Mouse (Mus musculus): Measurements from ENCODE around the gene Galnt2. TPM values are rescaled to one million over a fixed set of nuclear protein-coding genes. Genes with fewer than 3 reads are reported as not detected.

The Galnt2 gene
- polyA plus RNA-seq, 1 experiment from 2014 or later, result 46.4 TPM

GRCm38 (mm10) chr8:124317191-124317682 is 86.0 kb downstream of the Galnt2 start:
- no peaks in the 10 kb centered on the region for H3K9me3 ChIP-seq (ENCODE audit: control insufficient read depth, low read length)
- H3K4me2 ChIP-seq (ENCODE audit: low read depth, low read length), result no peak overlapping the region
- 0 out of 2 replicates have a peak, but pooled peaks cover under 1% of the 10 kb centered on the region for H3K36me3 ChIP-seq (ENCODE audit: control insufficient read depth, insufficient read depth, low read length)
- H3K4me1 ChIP-seq (replicated peaks; ENCODE audit: control insufficient read depth, insufficient read depth, low read length), result peaks cover 12% of the 10 kb centered on the region; the same call in 1 of the 2 replicates
- H3K9ac ChIP-seq (ENCODE audit: low read length), result no peak overlapping the region
- no peak for ATAC-seq (ENCODE audit: low read depth)
- H3K27ac ChIP-seq (ENCODE audit: low read length), result 0 out of 2 replicates have a peak overlapping the region, but pooled peaks have one; percentile 23
- WGBS, result 41% methylated on average over 8 of the region's 8 CpGs
- H3K4me3 ChIP-seq (ENCODE audit: low read length), result no peak overlapping the region
- H3K27me3 ChIP-seq (ENCODE audit: control insufficient read depth, insufficient read depth, low read depth, low read length), result no peaks in the 10 kb centered on the region

- peaks cover 12% of the 10 kb centered on the region; the same call in 1 of the 2 replicates for H3K4me1 ChIP-seq (replicated peaks; ENCODE audit: control insufficient read depth, insufficient read depth, low read length)
- H3K27ac ChIP-seq (ENCODE audit: low read length), result no peak overlapping the region
- no peaks in the 10 kb centered on the region for H3K9me3 ChIP-seq (ENCODE audit: control insufficient read depth, low read length)
- no peak overlapping the region for H3K9ac ChIP-seq (ENCODE audit: low read length)
- 0 out of 2 replicates have a peak, but pooled peaks cover 2% of the 10 kb centered on the region for H3K36me3 ChIP-seq (ENCODE audit: control insufficient read depth, insufficient read depth, low read length)
- ATAC-seq (ENCODE audit: low read depth), result no peak
- no peak overlapping the region for H3K4me2 ChIP-seq (ENCODE audit: low read depth, low read length)
- 84% methylated on average over 6 of the region's 6 CpGs for WGBS
- no peak overlapping the region for H3K4me3 ChIP-seq (ENCODE audit: low read length)
- no peaks in the 10 kb centered on the region for H3K27me3 ChIP-seq (ENCODE audit: control insufficient read depth, insufficient read depth, low read depth, low read length)
Measured at GRCm38 (mm10) chr8:124317821-124318220, 86.6 kb downstream of the Galnt2 start.

- 0 out of 2 replicates have a peak, but pooled peaks cover 2% of the 10 kb centered on the region for H3K36me3 ChIP-seq (ENCODE audit: control insufficient read depth, insufficient read depth, low read length)
- no peaks in the 10 kb centered on the region for H3K9me3 ChIP-seq (ENCODE audit: control insufficient read depth, low read length)
- H3K27me3 ChIP-seq (ENCODE audit: control insufficient read depth, insufficient read depth, low read depth, low read length), result no peaks in the 10 kb centered on the region
- no peak overlapping the region for H3K9ac ChIP-seq (ENCODE audit: low read length)
- H3K4me1 ChIP-seq (replicated peaks; ENCODE audit: control insufficient read depth, insufficient read depth, low read length), result peaks cover 12% of the 10 kb centered on the region; the same call in 1 of the 2 replicates
- H3K4me3 ChIP-seq (ENCODE audit: low read length), result no peak overlapping the region
- no peak overlapping the region for H3K4me2 ChIP-seq (ENCODE audit: low read depth, low read length)
- H3K27ac ChIP-seq (ENCODE audit: low read length), result 0 out of 2 replicates have a peak overlapping the region, but pooled peaks have one; percentile 30
- WGBS, result 66% methylated on average over 10 of the region's 11 CpGs
- peak; percentile 64 for ATAC-seq (ENCODE audit: low read depth)
Measured at GRCm38 (mm10) chr8:124318612-124319315, 87.6 kb downstream of the Galnt2 start.

GRCm38 (mm10) chr8:124319316-124319652 is 88.1 kb downstream of the Galnt2 start:
- H3K4me3 ChIP-seq (ENCODE audit: low read length), result no peak overlapping the region
- H3K4me1 ChIP-seq (replicated peaks; ENCODE audit: control insufficient read depth, insufficient read depth, low read length), result peaks cover 12% of the 10 kb centered on the region; the same call in 1 of the 2 replicates
- WGBS, result 86% methylated on average over 4 of the region's 4 CpGs
- H3K36me3 ChIP-seq (ENCODE audit: control insufficient read depth, insufficient read depth, low read length), result 0 out of 2 replicates have a peak, but pooled peaks cover 2% of the 10 kb centered on the region
- H3K4me2 ChIP-seq (ENCODE audit: low read depth, low read length), result no peak overlapping the region
- H3K27ac ChIP-seq (ENCODE audit: low read length), result 0 out of 2 replicates have a peak overlapping the region, but pooled peaks have one; percentile 30
- no peaks in the 10 kb centered on the region for H3K9me3 ChIP-seq (ENCODE audit: control insufficient read depth, low read length)
- H3K9ac ChIP-seq (ENCODE audit: low read length), result no peak overlapping the region
- ATAC-seq (ENCODE audit: low read depth), result no peak
- no peaks in the 10 kb centered on the region for H3K27me3 ChIP-seq (ENCODE audit: control insufficient read depth, insufficient read depth, low read depth, low read length)

GRCm38 (mm10) chr8:124321227-124321840 is 90.1 kb downstream of the Galnt2 start:
- no peaks in the 10 kb centered on the region for H3K27me3 ChIP-seq (ENCODE audit: control insufficient read depth, insufficient read depth, low read depth, low read length)
- H3K9ac ChIP-seq (ENCODE audit: low read length), result no peak overlapping the region
- no peaks in the 10 kb centered on the region for H3K9me3 ChIP-seq (ENCODE audit: control insufficient read depth, low read length)
- ATAC-seq (ENCODE audit: low read depth), result no peak
- 49% methylated on average over 12 of the region's 12 CpGs for WGBS
- H3K36me3 ChIP-seq (ENCODE audit: control insufficient read depth, insufficient read depth, low read length), result peaks cover 8% of the 10 kb centered on the region; the same call in 1 of the 2 replicates
- H3K4me2 ChIP-seq (ENCODE audit: low read depth, low read length), result no peak overlapping the region
- peaks cover 8% of the 10 kb centered on the region; the same call in 1 of the 2 replicates for H3K4me1 ChIP-seq (replicated peaks; ENCODE audit: control insufficient read depth, insufficient read depth, low read length)
- H3K27ac ChIP-seq (ENCODE audit: low read length), result no peak overlapping the region
- no peak overlapping the region for H3K4me3 ChIP-seq (ENCODE audit: low read length)

GRCm38 (mm10) chr8:124323356-124323755 is 92.2 kb downstream of the Galnt2 start:
- Histone ChIP-seq H3K4me1 (replicated peaks; ENCODE audit: control insufficient read depth, insufficient read depth, low read length) (0 out of 2 replicates have a peak, but pooled peaks cover 5% of the 10 kb centered on the region), H3K27ac (ENCODE audit: low read length) (no peak overlapping the region), H3K36me3 (ENCODE audit: control insufficient read depth, insufficient read depth, low read length) (peaks cover 10% of the 10 kb centered on the region), H3K4me2 (ENCODE audit: low read depth, low read length) (no peak overlapping the region), H3K27me3 (ENCODE audit: control insufficient read depth, insufficient read depth, low read depth, low read length) (no peaks in the 10 kb centered on the region), H3K4me3 (ENCODE audit: low read length) (no peak overlapping the region), H3K9me3 (ENCODE audit: control insufficient read depth, low read length) (no peaks in the 10 kb centered on the region), H3K9ac (ENCODE audit: low read length) (no peak overlapping the region)
- 82% methylated on average over 14 of the region's 14 CpGs for WGBS
- 0 out of 2 replicates have a peak, but pooled peaks have one; percentile 23 for ATAC-seq (ENCODE audit: low read depth)

GRCm38 (mm10) chr8:124328259-124328658 is 97.1 kb downstream of the Galnt2 start:
- Histone ChIP-seq H3K9ac (ENCODE audit: low read length) (no peak overlapping the region), H3K27me3 (ENCODE audit: control insufficient read depth, insufficient read depth, low read depth, low read length) (no peaks in the 10 kb centered on the region), H3K4me2 (ENCODE audit: low read depth, low read length) (no peak overlapping the region), H3K9me3 (ENCODE audit: control insufficient read depth, low read length) (no peaks in the 10 kb centered on the region), H3K36me3 (ENCODE audit: control insufficient read depth, insufficient read depth, low read length) (peaks cover 12% of the 10 kb centered on the region), H3K4me1 (replicated peaks; ENCODE audit: control insufficient read depth, insufficient read depth, low read length) (no peaks in the 10 kb centered on the region), H3K4me3 (ENCODE audit: low read length) (no peak overlapping the region), H3K27ac (ENCODE audit: low read length) (no peak overlapping the region)
- WGBS, result 65% methylated on average over 7 of the region's 7 CpGs
- no peak for ATAC-seq (ENCODE audit: low read depth)

- 81% methylated on average over 10 of the region's 10 CpGs for WGBS
- Histone ChIP-seq H3K4me1 (replicated peaks; ENCODE audit: control insufficient read depth, insufficient read depth, low read length) (no peaks in the 10 kb centered on the region), H3K27ac (ENCODE audit: low read length) (no peak overlapping the region), H3K36me3 (ENCODE audit: control insufficient read depth, insufficient read depth, low read length) (peaks cover 15% of the 10 kb centered on the region), H3K27me3 (ENCODE audit: control insufficient read depth, insufficient read depth, low read depth, low read length) (no peaks in the 10 kb centered on the region), H3K9me3 (ENCODE audit: control insufficient read depth, low read length) (no peaks in the 10 kb centered on the region), H3K4me3 (ENCODE audit: low read length) (no peak overlapping the region), H3K4me2 (ENCODE audit: low read depth, low read length) (no peak overlapping the region), H3K9ac (ENCODE audit: low read length) (no peak overlapping the region)
- ATAC-seq (ENCODE audit: low read depth), result no peak
Measured at GRCm38 (mm10) chr8:124329690-124330089, 98.5 kb downstream of the Galnt2 start.

- Histone ChIP-seq H3K36me3 (ENCODE audit: control insufficient read depth, insufficient read depth, low read length) (peaks cover 11% of the 10 kb centered on the region), H3K4me2 (ENCODE audit: low read depth, low read length) (no peak overlapping the region), H3K9ac (ENCODE audit: low read length) (no peak overlapping the region), H3K4me3 (ENCODE audit: low read length) (no peak overlapping the region), H3K27me3 (ENCODE audit: control insufficient read depth, insufficient read depth, low read depth, low read length) (no peaks in the 10 kb centered on the region), H3K27ac (ENCODE audit: low read length) (no peak overlapping the region), H3K9me3 (ENCODE audit: control insufficient read depth, low read length) (no peaks in the 10 kb centered on the region), H3K4me1 (replicated peaks; ENCODE audit: control insufficient read depth, insufficient read depth, low read length) (no peaks in the 10 kb centered on the region)
- WGBS, result 95% methylated on average over 2 of the region's 3 CpGs
- ATAC-seq (ENCODE audit: low read depth), result no peak
Measured at GRCm38 (mm10) chr8:124330433-124330832, 99.2 kb downstream of the Galnt2 start.

Measured in lung, embryonic 16.5 days (tissue).